Mouse (Mus musculus) lung, adult 2 months (tissue): ENCODE measurements around the gene Tcte1. TPM values are rescaled to one million over a fixed set of nuclear protein-coding genes. Genes with fewer than 3 reads are reported as not detected.

Source experiments
- DNase-seq: peaks from one replicate; pipeline ENCODE4 v3.0.0; 2022
- H3K4me1 ChIP-seq: fragments of 200-500 bp; 2 replicates; pipeline ENCODE4 v1.6.1; 2011; ENCODE audit warnings: low read length; ENCODE audit not compliant: control insufficient read depth, insufficient read depth
- H3K4me3 ChIP-seq: fragments of 200-500 bp; replicated peaks from 2 replicates; pipeline ENCODE3; 2011; ENCODE audit warnings: low read depth, mild to moderate bottlenecking, control low read depth, low read length; ENCODE audit errors: extremely low read depth
- CTCF ChIP-seq: fragments of 200-500 bp; IDR thresholded peaks from 2 replicates; pipeline ENCODE4 v1.5.1; 2011; ENCODE audit warnings: mild to moderate bottlenecking, low read length, control low read depth; ENCODE audit not compliant: insufficient read depth
- POLR2A ChIP-seq: fragments of 200-500 bp; IDR thresholded peaks from 2 replicates; pipeline ENCODE4 v1.6.1; 2011; ENCODE audit warnings: low read depth, mild to moderate bottlenecking, control low read depth, low read length, borderline replicate concordance; ENCODE audit errors: extremely low read depth
- WGBS: fragments of 180-500 bp; shearing (Covaris S2); methylation state at CpG from one replicate; pipeline ENCODE4 v1.1.7; 2018; 5-methylcytosine and 5-hydroxymethylcytosine counted together
- polyA plus RNA-seq: library from polyadenylated mRNA; depleted of rRNA; stranded (reverse); fragments of >200 nt; gene quantifications from 2 replicates; pipeline ENCODE4 v1.2.3, GENCODE M21; 2012

Gene Tcte1
- polyA plus RNA-seq, 1 experiment: 11.0 TPM

DNA sequence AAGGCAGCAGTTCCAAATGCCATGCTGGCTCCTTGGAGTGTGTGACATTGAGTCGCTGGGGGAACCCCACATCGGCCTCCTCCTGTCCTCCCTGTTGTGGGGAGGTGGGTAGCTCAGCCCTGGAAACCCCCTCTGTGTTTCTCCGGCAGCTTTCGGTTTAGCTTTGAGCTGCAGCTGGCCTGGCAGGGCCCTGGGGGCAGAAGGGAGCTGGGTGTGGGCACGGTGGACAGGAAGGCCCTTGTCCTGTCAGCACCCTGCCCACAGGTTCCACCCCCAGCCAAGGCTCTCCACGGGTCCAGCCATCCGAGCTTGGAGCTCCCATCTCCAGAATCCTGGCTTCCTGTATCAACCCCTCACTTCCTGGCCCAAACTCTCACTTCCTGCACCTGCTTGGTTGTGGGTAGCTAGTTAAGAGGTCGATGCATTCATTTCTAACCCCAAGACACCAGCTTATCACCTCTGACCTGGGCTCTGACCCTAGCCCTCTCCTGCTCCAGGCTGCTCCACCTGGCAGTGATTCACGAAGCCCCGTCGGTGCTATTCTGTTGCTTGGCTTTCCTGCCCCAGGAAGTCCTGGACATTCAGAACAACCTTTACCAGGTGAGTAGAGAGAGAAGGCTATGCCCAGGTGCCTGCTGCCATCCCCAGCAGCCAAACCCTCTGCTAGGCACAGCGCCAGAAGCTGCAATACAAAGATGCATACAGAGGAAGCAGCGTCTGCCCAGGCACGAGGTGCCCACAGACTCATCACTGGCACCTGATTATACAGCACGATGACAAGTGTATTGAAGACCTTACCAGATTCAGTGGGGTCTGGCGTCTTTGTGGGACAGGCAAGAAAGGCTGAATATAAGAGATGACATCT, 35.0 kb downstream of the Tcte1 start:
- no peak for TF ChIP-seq POLR2A
- DNase-seq: no peak

DNA sequence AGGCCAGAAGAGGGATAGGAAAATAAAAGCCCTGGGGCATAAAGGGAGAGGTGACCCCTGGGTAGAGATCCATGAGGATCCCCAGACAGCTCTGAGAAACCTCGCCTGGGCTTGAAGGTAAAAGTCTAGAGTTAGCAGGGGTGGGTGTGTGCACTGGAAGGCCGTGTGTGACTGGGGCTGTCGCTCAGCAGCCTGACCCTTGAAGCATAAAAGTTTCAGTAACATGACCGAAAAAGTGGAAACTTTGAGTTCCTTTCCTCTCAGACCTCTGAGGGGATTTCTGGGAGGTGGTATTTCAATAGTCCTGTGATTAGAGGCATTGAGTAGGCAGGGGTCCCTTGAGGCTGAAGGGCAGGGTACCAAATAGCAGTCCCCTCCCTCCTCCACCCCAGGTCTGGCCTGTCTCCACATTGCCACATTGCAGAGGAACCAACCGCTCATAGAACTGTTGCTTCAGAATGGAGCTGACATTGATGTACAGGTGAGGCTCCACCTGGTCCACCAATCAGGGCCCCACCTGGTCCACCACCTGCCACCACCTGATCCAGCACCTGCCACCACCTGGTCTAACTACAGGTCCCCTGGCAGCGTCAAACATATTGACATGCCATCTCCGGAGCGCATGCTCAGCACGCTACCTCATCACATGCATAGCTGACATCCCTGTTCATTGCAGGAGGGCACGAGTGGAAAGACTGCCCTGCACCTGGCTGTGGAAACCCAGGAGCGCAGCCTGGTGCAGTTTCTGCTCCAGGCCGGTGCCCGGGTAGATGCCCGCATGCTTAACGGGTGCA, 36.7 kb downstream of the Tcte1 start:
- WGBS: 87% methylated on average over 15 of the region's 15 CpGs

More for the DNA sequence above, 35.0 kb downstream of the Tcte1 start:
- no peak overlapping the region for H3K4me3 ChIP-seq
- 56% methylated on average over 16 of the region's 16 CpGs for WGBS
- peaks cover 2% of the 10 kb centered on the region; the same call in 1 of the 2 replicates for H3K4me1 ChIP-seq

DNA sequence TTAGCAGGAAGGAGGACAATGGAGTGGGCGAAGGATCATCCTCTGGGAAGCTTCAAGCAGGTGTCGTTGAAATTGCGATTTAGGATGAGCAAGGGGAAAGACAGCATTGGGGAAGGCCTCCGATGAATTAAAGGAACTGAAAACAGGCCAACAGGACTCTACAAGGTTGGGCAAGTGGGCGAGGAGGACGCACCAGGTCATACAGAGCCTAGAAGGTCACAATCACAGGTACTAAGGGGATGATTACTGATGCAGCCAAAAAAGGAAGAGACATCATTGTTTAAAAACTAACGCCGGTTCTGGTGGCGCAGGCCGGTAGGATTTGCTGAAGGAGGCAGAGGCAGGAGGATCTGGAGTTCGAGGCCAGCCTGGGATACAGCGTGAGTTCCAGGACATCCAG, 40.0 kb downstream of the Tcte1 start:
- no peak for DNase-seq
- peaks cover 6% of the 10 kb centered on the region for H3K4me1 ChIP-seq
- no peak overlapping the region for H3K4me3 ChIP-seq
- WGBS: 61% methylated on average over 12 of the region's 12 CpGs
- TF ChIP-seq POLR2A (no peak), CTCF (no peak)

More for the DNA sequence above, 36.7 kb downstream of the Tcte1 start:
- TF ChIP-seq POLR2A (no peak), CTCF (no peak)
- DNase-seq: no peak
- Histone ChIP-seq H3K4me1 (peaks cover 9% of the 10 kb centered on the region), H3K4me3 (no peak overlapping the region)

DNA sequence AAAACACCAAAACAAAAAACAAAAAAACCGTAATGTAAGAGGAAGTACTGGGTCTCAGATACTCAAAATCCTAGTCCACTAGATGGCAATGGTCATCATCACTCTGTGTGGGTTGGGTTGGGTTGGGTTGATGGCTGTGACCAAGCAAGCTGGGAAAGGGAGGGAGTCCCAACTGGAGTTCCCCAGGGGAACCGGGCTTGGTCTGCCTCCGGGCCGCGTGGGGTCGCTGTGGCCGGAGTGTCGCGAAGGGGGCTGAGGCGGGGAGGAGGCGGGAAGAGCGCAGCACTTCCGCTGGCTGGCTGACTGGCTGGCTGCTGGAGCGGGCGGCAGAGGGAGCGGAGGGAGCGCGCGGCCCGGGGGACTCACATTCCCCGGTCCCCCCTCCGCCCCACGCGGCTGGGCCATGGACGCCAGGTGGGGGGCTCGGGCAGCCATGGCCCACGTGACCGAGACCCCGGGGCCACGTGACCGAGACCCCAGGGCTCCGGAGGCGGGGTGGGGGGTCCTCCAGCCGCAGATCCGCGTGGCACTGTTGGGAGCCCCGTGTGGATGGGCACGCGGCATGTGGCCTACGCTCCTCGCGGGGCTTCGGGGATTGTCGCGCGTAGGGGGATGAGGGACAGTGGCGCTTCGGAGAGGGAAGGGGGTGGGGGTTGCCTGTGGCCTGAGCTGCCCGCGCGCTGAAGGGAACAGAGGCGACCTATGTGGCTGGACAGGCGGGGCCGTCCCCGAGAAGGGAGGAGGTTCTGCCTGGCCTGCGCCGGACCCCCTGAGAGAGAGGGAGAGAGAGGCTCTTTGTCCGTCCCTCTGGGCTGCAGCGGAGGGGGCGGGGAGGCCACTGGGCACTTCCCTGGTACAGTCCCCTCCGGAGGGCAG, 40.7 kb downstream of the Tcte1 start, which contains the start of gene Slc35b2:
Slc35b2 (plus strand) TSS at position 220 of the 876 bp plus-strand sequence.
- TF ChIP-seq CTCF (peak; percentile 51; the same call in 1 of the 2 replicates), POLR2A (peak; percentile 64; the same call in 1 of the 2 replicates)
- Histone ChIP-seq H3K4me1 (peaks cover 6% of the 10 kb centered on the region), H3K4me3 (peak within 1 kb of the TSS; percentile 95)
- DNase-seq: peak; percentile 89
- WGBS: under 1% methylated on average over 58 of the region's 61 CpGs

- H3K4me1 ChIP-seq: peaks cover 6% of the 10 kb centered on the region
- 16% methylated on average over 18 of the region's 18 CpGs for WGBS
- H3K4me3 ChIP-seq: peak overlapping the region; percentile 95
- DNase-seq: no peak
- TF ChIP-seq POLR2A (no peak), CTCF (no peak)
Observed at GRCm38 (mm10) chr17:45564531-45565084, 41.4 kb downstream of the Tcte1 start.

DNA sequence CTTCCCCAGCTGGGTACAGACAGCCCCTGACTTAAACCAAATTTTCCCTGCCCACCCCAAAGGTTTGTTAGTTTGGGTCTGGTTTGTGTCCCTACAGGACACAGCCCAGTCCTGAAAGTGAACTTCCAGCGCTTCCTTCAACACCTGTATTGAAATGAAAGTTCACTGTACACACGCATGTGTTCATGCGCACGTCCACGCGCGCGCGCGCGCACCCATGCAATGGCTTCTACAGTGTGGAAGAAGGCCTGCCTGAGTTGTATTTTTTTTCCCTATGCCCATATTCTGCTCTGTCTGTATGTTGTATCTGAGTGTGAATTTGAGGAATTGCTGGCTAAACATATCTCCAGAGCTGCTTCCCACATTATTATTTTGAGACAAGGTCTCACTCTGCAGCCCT, 41.9 kb downstream of the Tcte1 start:
- TF ChIP-seq CTCF (no peak), POLR2A (no peak)
- no peak overlapping the region for H3K4me3 ChIP-seq
- 90% methylated on average over 11 of the region's 11 CpGs for WGBS
- no peak for DNase-seq
- H3K4me1 ChIP-seq: peaks cover 6% of the 10 kb centered on the region

DNA sequence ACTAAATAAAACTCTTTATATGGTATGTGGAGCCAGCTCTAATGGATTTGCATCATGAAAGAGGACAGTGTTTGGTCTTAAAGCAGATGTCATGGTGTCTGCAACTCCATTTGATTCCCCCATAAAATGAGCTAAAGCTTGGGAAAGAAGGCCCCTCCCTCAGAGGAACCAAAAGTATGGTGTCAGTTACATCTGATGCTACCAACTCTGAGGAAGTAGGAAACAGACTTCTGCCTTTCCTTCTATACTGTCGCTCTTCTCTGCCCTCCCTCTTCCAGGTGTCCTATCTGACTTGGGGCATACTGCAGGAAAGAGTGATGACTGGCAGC, 42.8 kb downstream of the Tcte1 start:
- WGBS: 68% methylated on average over 1 of the region's 1 CpGs
- Histone ChIP-seq H3K4me3 (no peak overlapping the region), H3K4me1 (peaks cover 6% of the 10 kb centered on the region)
- TF ChIP-seq CTCF (no peak), POLR2A (no peak)
- no peak for DNase-seq

- TF ChIP-seq CTCF (no peak), POLR2A (no peak)
- no peak overlapping the region for H3K4me3 ChIP-seq
- peaks cover 6% of the 10 kb centered on the region for H3K4me1 ChIP-seq
- 66% methylated on average over 18 of the region's 18 CpGs for WGBS
- no peak for DNase-seq
Observed at GRCm38 (mm10) chr17:45566360-45567161, 43.3 kb downstream of the Tcte1 start.
